Mouse (Mus musculus): ENCODE data around the gene Zfp281.

DNA sequence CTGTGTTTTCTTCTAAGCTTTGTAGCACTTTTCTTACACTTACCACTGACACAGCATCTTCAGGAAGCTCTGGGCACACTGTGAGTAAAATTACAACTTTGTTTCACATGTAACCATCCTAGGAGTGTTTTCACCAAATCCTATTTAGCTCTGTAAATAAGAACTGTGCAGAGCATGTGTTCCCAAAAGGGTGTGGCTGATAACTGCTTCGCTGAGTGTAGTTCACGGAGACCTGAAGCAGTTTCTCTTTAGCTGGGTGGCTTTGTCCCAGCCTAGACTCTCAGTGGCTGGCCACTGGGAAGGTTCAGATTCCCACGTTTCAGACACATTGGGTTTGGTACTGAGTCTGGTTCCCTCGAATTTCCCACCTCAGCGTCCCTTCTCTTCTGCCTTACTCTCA is 22.4 kb upstream of the Zfp281 start:
- TF ChIP-seq CTCF (conservative IDR thresholded peaks at IDR 0.05; ENCODE audit: low read length), result no peak
- no peak for TF ChIP-seq POU5F1 (IDR thresholded peaks at IDR 0.05; ENCODE audit: borderline replicate concordance, low read length)
- TF ChIP-seq NANOG (IDR thresholded peaks at IDR 0.05; ENCODE audit: borderline replicate concordance, low read length), result no peak
